Mouse (Mus musculus) heart, postnatal 36 days (tissue): Measurements from ENCODE around the gene Reep6. TPM values are rescaled to one million over a fixed set of nuclear protein-coding genes. Genes with fewer than 3 reads are reported as not detected.
"Not testable (repeated sequence)": the region's sequence is repeated elsewhere in the genome, so short reads cannot be mapped to it uniquely, and the experiment has no call there.

Experiments used
- DNase-seq, 2 experiments: peaks; one replicate each; pipeline ENCODE4 v3.0.0; 2021 to 2022
- intact Hi-C: fragments of 180-260 bp; cut with DNase I; formaldehyde crosslinking; loops from one replicate; pipeline ENCODE4 v1.15.1; 2025
- total RNA-seq, 2 experiments: library from RNA; stranded (reverse); gene quantifications; 2 replicates each; pipeline ENCODE4 v1.2.3; 2021

Reep6 gene
- total RNA-seq, 2 experiments from 2014 or later: 2.7 TPM

GRCm38 (mm10) chr10:80323261-80324119, 6.3 kb upstream of the Reep6 start:
- intact Hi-C loops: no loop called here

GRCm38 (mm10) chr10:80324120-80325037, 5.4 kb upstream of the Reep6 start:
- DNase-seq: no peak
- intact Hi-C loops: no loop called here

More at GRCm38 (mm10) chr10:80323261-80324119, 6.3 kb upstream of the Reep6 start:
- DNase-seq: peak; percentile 74 to 77

GRCm38 (mm10) chr10:80325045-80325444, 4.7 kb upstream of the Reep6 start:
- intact Hi-C loops: no loop called here

GRCm38 (mm10) chr10:80330084-80330483, 331 bp downstream of the Reep6 start:
- no peak for DNase-seq
- intact Hi-C loops: no loop called here

More at GRCm38 (mm10) chr10:80325045-80325444, 4.7 kb upstream of the Reep6 start:
- no peak for DNase-seq

GRCm38 (mm10) chr10:80330888-80331287, 1.1 kb downstream of the Reep6 start:
- no peak for DNase-seq
- intact Hi-C loops: no loop called here

- intact Hi-C loops: no loop called here
- DNase-seq: no peak
Observed at GRCm38 (mm10) chr10:80331636-80332524, 2.1 kb downstream of the Reep6 start.

GRCm38 (mm10) chr10:80332525-80332989, 2.8 kb downstream of the Reep6 start:
- intact Hi-C loops: no loop called here
- DNase-seq: no peak

GRCm38 (mm10) chr10:80336263-80336662, 6.5 kb downstream of the Reep6 start:
- intact Hi-C loops: no loop called here
- no peak for DNase-seq

GRCm38 (mm10) chr10:80339941-80340750, 10.4 kb downstream of the Reep6 start:
- peak; percentile 90 to 91 for DNase-seq
- intact Hi-C loops: loop anchor here (1.0 kb wide), 1 partner anchor 34 kb away; no protein-coding TSS in a partner anchor

- intact Hi-C loops: no loop called here
- DNase-seq: no peak
Observed at GRCm38 (mm10) chr10:80341026-80341425, 11.3 kb downstream of the Reep6 start.

- DNase-seq: no peak
- intact Hi-C loops: no loop called here
Observed at GRCm38 (mm10) chr10:80341491-80342304, 11.9 kb downstream of the Reep6 start.

- intact Hi-C loops: no loop called here
- DNase-seq: no peak
Observed at GRCm38 (mm10) chr10:80342305-80342748, 12.6 kb downstream of the Reep6 start.

- no peak for DNase-seq
- intact Hi-C loops: no loop called here
Observed at GRCm38 (mm10) chr10:80342749-80343424, 13.1 kb downstream of the Reep6 start.

- DNase-seq: no peak
- intact Hi-C loops: no loop called here
Observed at GRCm38 (mm10) chr10:80343425-80343895, 13.7 kb downstream of the Reep6 start.

- peak in 1 of 2 experiments; percentile 53 for DNase-seq
- intact Hi-C loops: no loop called here
Observed at GRCm38 (mm10) chr10:80344131-80344661, 14.4 kb downstream of the Reep6 start.

GRCm38 (mm10) chr10:80345122-80345521, 15.4 kb downstream of the Reep6 start:
- DNase-seq: no peak
- intact Hi-C loops: loop anchor here (5.0 kb wide), 1 partner anchor 168 kb away; the partner anchor contains the start of gene Efna2

GRCm38 (mm10) chr10:80345929-80346328, 16.2 kb downstream of the Reep6 start:
- DNase-seq: not testable (repeated sequence)
- intact Hi-C loops: loop anchor here (5.0 kb wide), 1 partner anchor 169 kb away; the partner anchor contains the start of gene Efna2
